Mouse (Mus musculus): ENCODE measurements around the gene Olfr564. TPM values are rescaled to one million over a fixed set of nuclear protein-coding genes. Genes with fewer than 3 reads are reported as not detected.

Olfr564 gene
- not detected in 2 replicates for polyA plus RNA-seq (2016; fragmentation: Nextera tagmentation; extraction: Ambion mirVana)

DNA sequence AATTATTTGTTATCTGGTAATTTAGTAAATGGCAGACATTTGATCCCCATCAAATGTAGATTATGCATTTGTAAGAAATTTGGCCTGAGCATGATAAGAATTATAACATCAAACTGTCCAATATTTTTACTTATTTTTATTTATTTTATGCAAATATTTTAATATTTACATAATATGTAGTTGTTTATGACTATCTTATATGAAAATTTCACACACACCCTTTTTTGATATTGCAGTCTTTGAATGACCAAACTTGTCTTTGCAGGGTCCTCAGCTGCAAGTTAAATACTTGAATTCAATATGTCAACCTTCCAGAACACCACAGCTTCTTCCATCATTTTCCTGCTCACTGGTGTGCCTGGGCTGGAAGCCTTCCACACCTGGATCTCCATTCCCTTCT, at the start of gene Olfr564:
TSS of gene Olfr564 (plus strand) at position 301 of the 400 bp plus-strand sequence.
- H3K4me1 ChIP-seq: no peaks in the 10 kb centered on the region
- H3K4me3 ChIP-seq: no peak within 1 kb of the TSS
- H3K9me3 ChIP-seq (replicated peaks): no peaks in the 10 kb centered on the region
- no peak for DNase-seq (ENCODE audit: low spot score)
- H3K27ac ChIP-seq: no peak within 1 kb of the TSS
- H3K36me3 ChIP-seq: no peaks in the 10 kb centered on the region
- H3K27me3 ChIP-seq (ENCODE audit: low read depth, poor library complexity, severe bottlenecking): no peaks in the 10 kb centered on the region

DNA sequence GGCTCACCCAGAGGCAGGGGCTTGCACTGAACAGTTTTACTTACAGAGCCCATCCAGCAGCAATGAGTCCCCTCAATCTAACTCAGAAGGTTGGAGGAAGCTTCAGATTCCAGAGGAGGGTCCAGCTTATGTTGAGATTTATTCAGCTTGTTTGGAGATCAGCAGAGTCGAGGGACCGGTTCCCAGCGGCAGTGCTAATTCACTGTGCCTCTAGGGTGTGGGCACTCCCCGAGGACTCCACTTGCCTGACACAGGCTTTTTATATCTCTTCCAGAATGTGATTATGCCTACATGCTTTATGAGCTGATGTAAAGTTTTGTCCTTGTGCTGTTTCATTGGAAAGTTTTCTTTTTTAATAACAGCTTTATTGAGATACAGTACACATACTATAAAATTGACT, 44.0 kb upstream of the Olfr564 start, which contains the start of the genes Olfr560 and Olfr78:
TSS of gene Olfr560 (minus strand) at position 101 of the 400 bp plus-strand sequence.
TSS of gene Olfr78 (minus strand) at position 206 of the 400 bp plus-strand sequence.
- Histone ChIP-seq H3K4me1 (no peaks in the 10 kb centered on the region), H3K27me3 (ENCODE audit: low read depth, poor library complexity, severe bottlenecking) (no peaks in the 10 kb centered on the region), H3K9me3 (replicated peaks) (no peaks in the 10 kb centered on the region), H3K4me3 (no peak within 1 kb of the TSS), H3K27ac (no peak within 1 kb of the TSS), H3K36me3 (no peaks in the 10 kb centered on the region)
- WGBS: 78% methylated on average over 4 of the region's 4 CpGs
- no peak for DNase-seq (ENCODE audit: low spot score)

DNA sequence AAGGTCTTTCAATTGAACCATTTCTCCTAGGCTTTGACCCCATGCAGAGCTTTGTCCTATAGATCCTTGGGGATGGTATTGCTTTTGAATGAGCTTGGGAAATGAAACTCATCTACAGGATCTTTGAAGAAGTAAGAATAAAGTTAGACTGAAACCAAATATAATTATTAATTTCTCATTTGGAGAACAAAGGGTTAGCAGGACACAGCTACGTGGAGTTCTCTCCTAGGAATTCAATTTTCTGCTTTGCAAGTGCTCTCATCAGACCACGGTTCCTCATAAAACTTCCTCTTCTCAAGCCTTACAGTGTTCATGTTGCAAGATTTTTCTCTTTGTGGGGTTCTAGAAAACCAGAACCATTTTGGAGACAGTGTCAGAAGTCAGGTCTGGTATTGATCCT, 32.4 kb upstream of the Olfr564 start, which contains the start of gene Olfr561:
TSS of gene Olfr561 (plus strand) at position 301 of the 400 bp plus-strand sequence.
- no peak within 1 kb of the TSS for H3K27ac ChIP-seq

More for the DNA sequence above, 32.4 kb upstream of the Olfr564 start, which contains the start of gene Olfr561:
- H3K4me1 ChIP-seq: no peaks in the 10 kb centered on the region
- no peaks in the 10 kb centered on the region for H3K9me3 ChIP-seq (replicated peaks)
- H3K4me3 ChIP-seq: no peak within 1 kb of the TSS
- WGBS: 93% methylated on average over 2 of the region's 2 CpGs
- no peaks in the 10 kb centered on the region for H3K36me3 ChIP-seq
- DNase-seq (ENCODE audit: low spot score): no peak
- H3K27me3 ChIP-seq (ENCODE audit: low read depth, poor library complexity, severe bottlenecking): no peaks in the 10 kb centered on the region

Other genes starting within 250 kb of the Olfr564 start
- gene Trim21, start 238.0 kb upstream of the Olfr564 start, polyA plus RNA-seq (2016; fragmentation: Nextera tagmentation; extraction: Ambion mirVana): 0.39 and 0.48 TPM in 2 replicates
- gene Olfr550, start 232.0 kb upstream of the Olfr564 start, polyA plus RNA-seq (2016; fragmentation: Nextera tagmentation; extraction: Ambion mirVana): not detected in 2 replicates
- gene Olfr551, start 211.6 kb upstream of the Olfr564 start, polyA plus RNA-seq (2016; fragmentation: Nextera tagmentation; extraction: Ambion mirVana): not detected in 2 replicates
- not detected in 2 replicates for gene Olfr552, start 205.7 kb upstream of the Olfr564 start, polyA plus RNA-seq (2016; fragmentation: Nextera tagmentation; extraction: Ambion mirVana)
- not detected in 2 replicates for gene Olfr553, start 185.3 kb upstream of the Olfr564 start, polyA plus RNA-seq (2016; fragmentation: Nextera tagmentation; extraction: Ambion mirVana)
- gene Olfr554, start 165.0 kb upstream of the Olfr564 start, polyA plus RNA-seq (2016; fragmentation: Nextera tagmentation; extraction: Ambion mirVana): not detected in 2 replicates
- gene Olfr555, start 144.7 kb upstream of the Olfr564 start, polyA plus RNA-seq (2016; fragmentation: Nextera tagmentation; extraction: Ambion mirVana): not detected in 2 replicates
- gene Olfr556, start 138.6 kb upstream of the Olfr564 start, polyA plus RNA-seq (2016; fragmentation: Nextera tagmentation; extraction: Ambion mirVana): not detected in 2 replicates
- gene Trim68, start 116.2 kb upstream of the Olfr564 start, polyA plus RNA-seq (2016; fragmentation: Nextera tagmentation; extraction: Ambion mirVana): 7.8 and 13.0 TPM in 2 replicates
- not detected in 2 replicates for gene Olfr557, start 107.6 kb upstream of the Olfr564 start, polyA plus RNA-seq (2016; fragmentation: Nextera tagmentation; extraction: Ambion mirVana)
- gene Olfr558, start 101.3 kb upstream of the Olfr564 start, polyA plus RNA-seq (2016; fragmentation: Nextera tagmentation; extraction: Ambion mirVana): not detected in 2 replicates
- gene Olfr33, start 84.4 kb upstream of the Olfr564 start, polyA plus RNA-seq (2016; fragmentation: Nextera tagmentation; extraction: Ambion mirVana): not detected in 2 replicates
- gene Olfr559, start 76.0 kb upstream of the Olfr564 start, polyA plus RNA-seq (2016; fragmentation: Nextera tagmentation; extraction: Ambion mirVana): not detected in 2 replicates
- gene Olfr560, start 44.1 kb upstream of the Olfr564 start, polyA plus RNA-seq (2016; fragmentation: Nextera tagmentation; extraction: Ambion mirVana): not detected in 2 replicates
- gene Olfr78, start 44.0 kb upstream of the Olfr564 start, polyA plus RNA-seq (2016; fragmentation: Nextera tagmentation; extraction: Ambion mirVana): not detected in 2 replicates
- gene Olfr561, start 32.3 kb upstream of the Olfr564 start, polyA plus RNA-seq (2016; fragmentation: Nextera tagmentation; extraction: Ambion mirVana): not detected in 2 replicates
- gene Olfr566, start 55.3 kb downstream of the Olfr564 start, polyA plus RNA-seq (2016; fragmentation: Nextera tagmentation; extraction: Ambion mirVana): not detected in 2 replicates
- gene Olfr568, start 73.6 kb downstream of the Olfr564 start, polyA plus RNA-seq (2016; fragmentation: Nextera tagmentation; extraction: Ambion mirVana): not detected in 2 replicates
- gene Olfr569, start 87.4 kb downstream of the Olfr564 start, polyA plus RNA-seq (2016; fragmentation: Nextera tagmentation; extraction: Ambion mirVana): not detected in 2 replicates
- not detected in 2 replicates for gene Olfr570, start 91.1 kb downstream of the Olfr564 start, polyA plus RNA-seq (2016; fragmentation: Nextera tagmentation; extraction: Ambion mirVana)
- not detected in 2 replicates for gene Olfr571, start 114.1 kb downstream of the Olfr564 start, polyA plus RNA-seq (2016; fragmentation: Nextera tagmentation; extraction: Ambion mirVana)
- gene Olfr572, start 120.9 kb downstream of the Olfr564 start, polyA plus RNA-seq (2016; fragmentation: Nextera tagmentation; extraction: Ambion mirVana): not detected in 2 replicates
- not detected in 2 replicates for gene Olfr573-ps1, start 139.1 kb downstream of the Olfr564 start, polyA plus RNA-seq (2016; fragmentation: Nextera tagmentation; extraction: Ambion mirVana)
- gene Olfr574, start 145.0 kb downstream of the Olfr564 start, polyA plus RNA-seq (2016; fragmentation: Nextera tagmentation; extraction: Ambion mirVana): not detected in 2 replicates
- not detected in 2 replicates for gene Olfr575, start 155.3 kb downstream of the Olfr564 start, polyA plus RNA-seq (2016; fragmentation: Nextera tagmentation; extraction: Ambion mirVana)
- gene Olfr576, start 159.2 kb downstream of the Olfr564 start, polyA plus RNA-seq (2016; fragmentation: Nextera tagmentation; extraction: Ambion mirVana): not detected in 2 replicates
- gene Olfr577, start 172.5 kb downstream of the Olfr564 start, polyA plus RNA-seq (2016; fragmentation: Nextera tagmentation; extraction: Ambion mirVana): not detected in 2 replicates
- not detected in 2 replicates for gene Olfr578, start 185.8 kb downstream of the Olfr564 start, polyA plus RNA-seq (2016; fragmentation: Nextera tagmentation; extraction: Ambion mirVana)
- gene Olfr582, start 234.5 kb downstream of the Olfr564 start, polyA plus RNA-seq (2016; fragmentation: Nextera tagmentation; extraction: Ambion mirVana): not detected in 2 replicates
- gene Olfr583, start 247.8 kb downstream of the Olfr564 start, polyA plus RNA-seq (2016; fragmentation: Nextera tagmentation; extraction: Ambion mirVana): not detected in 2 replicates

Data from limb, embryonic 10.5 days (tissue).